Mouse (Mus musculus): ENCODE data around the gene Prickle1.

Gene Prickle1

DNA sequence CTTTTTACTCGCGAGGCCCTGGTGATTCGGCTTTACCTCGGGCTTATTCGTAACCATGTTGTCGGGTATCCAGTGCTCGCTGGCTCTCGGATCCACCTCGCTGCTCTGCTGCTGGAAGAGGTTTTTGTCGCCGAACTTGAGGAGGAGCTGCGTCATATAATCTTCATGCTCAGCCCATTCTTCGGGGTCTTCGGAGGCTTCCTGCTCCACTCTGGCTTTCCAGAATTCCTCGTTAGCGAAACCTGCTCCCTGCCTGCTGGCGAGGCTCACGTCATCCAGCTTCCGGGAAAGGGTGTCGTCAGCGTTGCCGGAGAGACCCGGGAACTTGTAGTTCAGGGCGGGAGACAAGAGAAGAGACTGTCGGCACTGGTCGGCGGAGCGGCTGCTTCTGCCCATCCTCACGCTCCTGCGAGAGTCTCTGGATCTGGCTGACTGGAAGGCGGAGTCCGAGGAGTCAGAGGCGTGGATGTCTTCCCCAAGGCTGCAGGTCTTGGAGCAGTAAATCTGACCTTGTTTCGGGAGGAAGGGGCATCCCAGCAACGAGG lies 92.4 kb downstream of the Prickle1 start:
- DNase-seq (ENCODE audit: low spot score): no peak

DNA sequence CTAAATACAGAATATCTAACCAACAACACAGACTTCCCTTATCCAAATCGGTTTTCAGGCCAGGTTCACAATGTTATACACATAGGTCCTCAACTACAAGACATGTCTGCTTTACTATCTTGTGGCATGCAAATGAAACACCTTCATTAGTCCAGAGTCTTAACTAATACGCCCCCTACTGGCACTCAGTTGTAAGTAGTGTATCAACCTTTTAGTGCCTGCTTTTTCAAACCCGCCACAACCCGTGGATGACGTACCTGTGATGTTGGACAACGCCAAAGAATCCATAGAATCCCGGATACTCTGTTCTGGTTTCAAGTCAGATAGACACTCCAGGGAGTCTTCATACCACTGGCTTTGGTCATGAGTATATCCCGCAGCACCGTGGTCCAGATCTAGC lies 93.0 kb downstream of the Prickle1 start:
- no peak for DNase-seq (ENCODE audit: low spot score)

DNA sequence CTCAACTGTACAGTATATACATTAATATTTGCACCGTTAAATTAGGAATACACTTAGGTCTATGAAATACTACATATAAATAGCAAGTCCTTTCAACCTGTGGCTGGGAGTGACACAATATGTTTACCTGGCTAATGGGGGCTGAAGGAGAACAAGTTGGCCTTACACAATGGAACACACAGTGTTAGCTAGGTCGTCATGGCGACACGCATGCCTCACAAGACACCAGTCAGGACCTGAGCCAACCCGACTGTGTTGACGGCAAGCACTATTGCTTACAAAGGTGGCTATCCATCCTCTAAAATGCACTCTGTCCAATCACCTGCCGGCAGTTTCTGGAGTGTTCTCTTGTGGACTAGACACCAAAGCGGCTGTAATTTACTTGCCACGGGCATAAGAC lies 95.8 kb downstream of the Prickle1 start:
- DNase-seq (ENCODE audit: low spot score): no peak

DNA sequence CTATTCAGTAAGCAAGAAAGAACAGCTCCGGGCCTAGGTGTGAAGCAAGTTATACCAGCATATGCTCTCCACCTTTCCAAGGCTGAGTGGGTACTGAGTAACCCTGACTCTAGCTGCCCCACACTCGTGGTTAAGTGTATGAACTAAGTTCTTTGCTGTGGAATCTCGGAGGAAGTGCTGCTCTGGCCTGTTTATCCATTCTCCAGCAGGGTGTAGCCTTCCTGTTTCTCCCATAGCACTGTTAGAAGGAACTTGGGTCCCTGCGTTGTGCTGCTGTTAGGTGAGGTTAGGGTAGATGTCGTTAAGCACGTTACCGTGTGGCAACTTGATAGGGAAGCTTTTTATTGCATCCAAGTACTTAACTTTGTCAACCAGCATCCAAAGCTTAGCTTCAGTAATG lies 101.0 kb downstream of the Prickle1 start:
- no peak for DNase-seq (ENCODE audit: low spot score)

DNA sequence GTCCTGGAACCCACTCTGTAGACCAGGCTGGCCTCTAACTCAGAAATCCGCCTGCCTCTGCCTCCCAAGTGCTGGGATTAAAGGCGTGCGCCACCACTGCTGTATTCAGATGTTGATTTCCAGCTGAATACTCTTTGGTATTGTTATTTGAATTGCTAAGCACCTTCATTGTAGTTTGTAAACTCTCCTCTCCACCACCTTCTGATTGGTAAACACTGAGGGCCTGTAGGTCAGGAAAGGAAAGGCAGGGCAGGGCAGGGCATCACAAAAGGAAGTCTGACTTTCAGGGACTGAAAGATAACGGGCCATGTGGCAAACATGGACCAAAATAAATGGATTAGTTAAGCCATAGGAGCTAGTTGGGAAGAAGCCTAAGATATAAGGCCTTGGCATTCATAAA lies 106.1 kb downstream of the Prickle1 start:
- DNase-seq (ENCODE audit: low spot score): no peak

DNA sequence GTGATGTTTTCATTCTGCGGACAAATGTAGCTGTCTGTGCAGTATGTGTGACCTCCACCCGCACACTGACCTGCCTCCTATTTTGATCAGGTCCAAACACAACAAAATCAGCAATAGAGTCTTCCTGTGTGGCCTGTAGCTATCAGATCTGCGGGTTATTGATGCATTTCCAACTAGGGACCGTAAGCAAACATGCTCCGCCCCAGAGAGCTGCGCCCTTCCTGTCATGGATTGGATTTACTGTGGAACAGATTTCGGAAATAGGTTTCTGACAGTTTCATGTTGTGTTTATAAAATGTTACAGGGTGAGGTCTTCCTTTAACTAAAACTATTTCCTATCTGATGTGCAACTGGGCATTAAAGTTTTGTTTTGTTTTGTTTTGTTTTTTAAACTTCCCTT lies 109.6 kb downstream of the Prickle1 start:
- DNase-seq (ENCODE audit: low spot score): no peak

DNA sequence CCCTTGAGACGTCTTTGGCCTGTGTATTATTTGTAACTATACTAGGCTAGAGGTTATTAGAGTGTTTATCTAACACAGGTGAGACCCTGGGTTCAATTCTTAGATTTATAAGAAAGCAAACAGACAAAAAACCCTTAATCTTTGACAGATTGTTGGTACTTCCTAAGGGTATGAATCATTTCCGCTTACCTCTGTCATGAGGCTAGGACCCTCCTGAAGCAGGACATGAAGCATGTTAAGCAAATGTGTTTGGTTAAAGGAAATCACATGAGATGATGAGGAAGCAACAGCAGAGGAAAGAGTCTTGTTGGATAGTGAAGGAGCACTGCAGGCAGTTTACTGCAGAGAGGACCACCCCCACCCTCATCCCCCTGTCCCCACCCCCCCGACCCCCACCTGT lies 110.4 kb downstream of the Prickle1 start:
- no peak for DNase-seq (ENCODE audit: low spot score)

DNA sequence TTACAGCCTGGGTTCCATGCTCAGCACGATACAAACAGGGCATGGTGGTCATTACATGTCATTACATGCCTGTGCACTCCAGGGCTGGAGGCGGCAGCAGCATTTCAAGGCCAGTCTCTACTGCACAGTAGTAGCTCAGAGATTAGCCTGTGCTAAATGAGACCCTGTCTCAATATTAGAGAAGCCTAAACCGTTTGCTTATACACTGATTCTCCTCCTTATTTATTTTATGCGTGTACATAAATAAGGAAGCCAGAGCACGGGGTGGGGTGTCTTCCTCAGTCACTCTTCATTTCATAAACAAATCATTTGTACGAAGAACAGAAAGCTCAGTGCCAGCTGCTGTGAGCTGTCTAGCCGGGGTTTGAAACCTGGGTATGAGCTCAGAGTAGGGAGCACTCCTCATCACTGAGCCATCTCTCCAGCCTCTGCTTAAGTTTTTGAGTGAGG lies 111.4 kb downstream of the Prickle1 start:
- DNase-seq (ENCODE audit: low spot score): no peak

DNA sequence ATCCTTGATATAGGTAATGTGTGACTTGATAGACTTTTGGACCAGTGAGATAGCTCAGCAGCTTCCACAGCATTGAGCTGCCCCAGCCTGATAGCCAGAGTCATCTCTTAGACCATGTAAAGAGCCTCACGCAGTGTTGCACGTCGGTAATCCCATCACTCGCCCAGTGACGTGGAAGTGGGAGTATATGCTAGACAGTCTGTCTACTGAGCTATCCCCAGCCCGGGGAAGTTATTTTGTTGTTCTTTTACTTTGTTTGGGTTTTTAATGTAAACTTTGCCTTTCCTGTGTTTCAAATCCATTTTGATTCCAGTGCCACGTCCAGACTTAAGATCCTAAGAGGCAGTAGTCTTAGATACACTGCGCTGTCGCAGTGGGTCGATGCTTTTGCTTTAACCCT lies 114.6 kb downstream of the Prickle1 start:
- DNase-seq (ENCODE audit: low spot score): no peak

DNA sequence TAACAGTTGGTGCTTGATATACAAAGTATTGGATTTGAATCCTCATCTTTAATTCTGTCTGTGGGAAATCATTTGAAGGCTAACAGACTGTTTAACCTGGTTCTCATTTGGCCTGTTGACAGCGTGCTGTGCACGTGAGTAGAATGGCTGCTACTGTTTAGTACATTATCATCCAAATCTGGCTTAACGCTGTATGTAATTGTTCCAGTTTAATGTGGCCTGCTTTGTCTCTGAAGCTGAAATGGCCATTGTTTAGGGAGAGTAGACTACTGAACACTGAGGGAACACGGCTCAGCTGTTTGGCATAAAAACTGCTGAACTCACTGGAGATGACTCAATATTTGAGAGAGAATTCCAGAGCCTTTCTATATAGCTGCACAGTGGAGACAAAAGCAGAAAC lies 116.2 kb downstream of the Prickle1 start:
- no peak for DNase-seq (ENCODE audit: low spot score)

DNA sequence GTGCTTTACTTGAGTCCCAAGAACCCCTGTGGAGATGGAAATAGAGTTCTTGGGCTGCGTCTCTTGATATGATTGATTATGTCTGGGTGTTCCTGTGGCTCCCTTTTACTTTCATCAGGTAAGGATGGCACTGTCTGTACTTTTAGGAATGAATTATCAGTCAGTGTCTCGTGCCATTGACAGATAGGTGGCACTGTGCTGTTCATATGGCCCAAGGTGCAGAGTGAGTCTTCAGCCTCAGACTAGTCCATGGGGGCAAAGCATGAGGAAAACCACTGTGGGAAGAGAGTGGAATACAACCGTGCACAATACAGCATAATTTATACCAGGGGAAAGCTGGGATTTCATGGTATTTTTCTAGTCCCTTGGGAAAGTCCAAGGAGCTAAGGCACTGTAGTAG lies 117.0 kb downstream of the Prickle1 start:
- no peak for DNase-seq (ENCODE audit: low spot score)

DNA sequence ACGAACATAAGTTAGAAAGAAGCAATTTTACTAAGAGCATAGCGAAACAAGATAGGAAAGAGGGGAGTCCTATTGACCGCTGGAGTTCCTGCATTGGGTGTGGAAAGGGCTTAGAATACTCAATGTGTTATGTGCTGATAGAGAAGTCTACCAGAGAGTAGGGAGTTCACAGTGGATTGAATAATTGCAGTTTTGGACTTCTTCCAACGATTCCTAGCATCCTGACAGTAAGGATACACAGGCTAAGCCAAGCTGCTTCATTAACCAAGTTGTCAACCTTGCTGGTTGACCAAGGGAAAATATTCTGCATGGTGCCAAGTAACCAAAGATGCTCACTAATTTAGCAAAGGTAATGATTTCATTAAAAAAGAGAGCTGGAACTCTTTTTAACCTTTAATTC lies 118.0 kb downstream of the Prickle1 start:
- DNase-seq (ENCODE audit: low spot score): no peak

DNA sequence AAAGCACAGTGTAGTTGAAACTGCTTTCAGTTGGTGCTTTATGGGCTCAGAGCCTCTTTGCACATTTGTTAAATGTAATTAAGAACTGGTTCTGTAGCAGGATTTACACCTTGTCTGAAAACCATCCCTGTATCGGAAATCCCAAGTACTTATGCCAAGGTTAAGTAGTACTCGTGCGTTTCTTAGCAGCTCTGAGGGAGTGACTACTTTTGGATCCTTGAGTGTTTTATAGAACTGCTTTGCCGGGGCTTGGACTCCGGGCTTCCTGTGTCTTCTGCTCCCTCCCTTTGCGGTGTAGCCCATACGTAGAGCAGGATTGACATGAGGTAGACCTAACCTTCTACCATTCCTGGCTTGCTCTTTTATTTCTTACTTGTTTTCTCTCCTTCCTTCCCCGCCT lies 120.0 kb downstream of the Prickle1 start:
- DNase-seq (ENCODE audit: low spot score): no peak

DNA sequence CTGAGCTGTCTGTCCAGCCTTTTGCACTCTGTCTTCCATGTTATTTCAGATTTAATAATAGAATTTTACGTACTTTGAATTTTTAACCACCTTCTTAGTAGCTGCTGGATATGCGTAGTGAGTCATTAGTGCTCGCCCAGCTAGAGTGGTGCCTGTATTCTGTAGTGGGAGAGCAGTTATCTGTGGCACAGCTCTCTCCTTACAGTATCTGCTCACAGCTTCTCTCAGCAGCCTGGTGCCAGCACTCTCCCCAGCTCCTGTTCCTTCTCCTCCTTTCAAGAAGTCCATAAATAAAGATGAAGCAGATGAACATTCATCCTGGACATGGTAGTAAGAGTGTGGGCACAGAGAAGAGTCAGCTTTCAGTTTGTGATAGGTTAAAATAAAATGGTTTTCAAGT lies 121.4 kb downstream of the Prickle1 start:
- no peak for DNase-seq (ENCODE audit: low spot score)

DNA sequence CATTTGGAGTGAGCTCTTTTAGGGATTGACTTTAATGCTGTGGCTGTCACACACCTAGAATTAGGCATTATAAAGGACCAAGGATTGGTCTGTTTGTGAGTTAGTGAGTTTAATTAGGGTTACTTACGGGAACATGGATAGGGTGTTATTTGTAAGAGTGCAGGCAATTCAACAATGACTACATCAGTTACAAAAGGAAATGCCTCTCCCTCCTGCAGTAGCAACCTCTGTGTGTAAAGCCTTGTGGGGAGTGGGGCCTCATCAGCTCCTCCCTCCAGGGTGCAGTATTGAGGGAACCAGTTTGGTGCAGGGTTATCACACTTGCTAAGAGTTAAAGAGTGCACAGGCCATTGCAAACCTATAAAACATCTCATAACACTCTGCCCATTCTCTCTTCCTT lies 123.6 kb downstream of the Prickle1 start:
- no peak for DNase-seq (ENCODE audit: low spot score)

DNA sequence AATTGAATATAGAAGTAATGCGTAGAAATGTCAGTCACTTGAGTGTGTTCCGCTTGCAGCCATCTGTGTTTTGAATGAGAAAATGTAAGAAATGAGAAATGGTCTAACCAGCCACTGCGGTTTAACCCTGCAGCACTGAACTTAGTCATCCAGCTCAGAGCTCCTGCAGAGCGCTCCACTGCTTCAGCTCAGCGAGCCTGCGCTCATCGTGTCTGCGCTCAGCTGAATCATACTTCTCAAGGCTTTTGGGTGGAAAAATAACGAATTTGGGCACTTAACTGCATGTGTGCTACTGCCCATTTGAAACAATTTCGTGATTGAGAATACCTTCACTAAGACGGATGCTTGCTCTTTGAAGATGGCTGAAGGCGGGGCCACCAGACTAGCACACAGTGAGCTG lies 124.0 kb downstream of the Prickle1 start:
- no peak for DNase-seq (ENCODE audit: low spot score)

DNA sequence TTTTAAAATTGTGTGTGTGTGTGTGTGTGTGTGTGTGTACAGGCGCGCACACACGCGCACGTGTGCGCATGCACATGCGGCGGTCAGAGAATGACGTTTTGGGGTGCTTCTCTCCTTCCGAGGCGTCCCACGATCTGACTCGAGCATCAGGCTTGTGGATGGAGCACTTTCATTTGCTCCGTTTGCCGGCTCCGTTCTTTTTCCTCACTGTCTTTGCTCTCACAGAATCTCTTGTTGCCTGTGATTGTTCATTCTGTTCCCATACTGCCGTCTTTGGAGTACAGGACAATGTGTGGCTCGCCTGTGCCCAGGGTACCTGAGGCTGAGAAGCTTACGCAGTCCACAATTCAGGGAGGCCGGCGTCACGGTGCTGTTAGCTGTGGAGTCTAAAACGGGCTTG lies 134.6 kb downstream of the Prickle1 start:
- no peak for DNase-seq (ENCODE audit: low spot score)

DNA sequence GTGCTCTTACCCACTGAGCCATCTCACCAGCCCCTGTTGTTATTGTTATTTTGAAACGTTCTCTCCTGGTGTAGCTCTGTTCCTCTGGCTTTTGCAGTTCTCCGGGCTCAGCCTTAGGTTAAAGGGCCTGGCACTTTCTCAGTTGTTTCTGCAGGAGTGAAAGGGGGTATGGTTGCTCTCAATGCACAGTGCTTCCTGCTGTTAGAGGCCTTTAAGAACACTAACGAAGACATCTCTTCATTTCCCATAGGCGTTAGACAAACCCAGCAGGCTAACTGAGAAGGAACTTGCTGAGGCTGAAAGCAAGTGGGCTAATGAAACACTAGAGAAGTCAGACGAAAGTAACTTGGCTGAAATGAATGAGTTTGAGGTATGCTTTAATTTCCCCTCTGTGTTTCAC lies 136.3 kb downstream of the Prickle1 start:
- DNase-seq (ENCODE audit: low spot score): no peak

DNA sequence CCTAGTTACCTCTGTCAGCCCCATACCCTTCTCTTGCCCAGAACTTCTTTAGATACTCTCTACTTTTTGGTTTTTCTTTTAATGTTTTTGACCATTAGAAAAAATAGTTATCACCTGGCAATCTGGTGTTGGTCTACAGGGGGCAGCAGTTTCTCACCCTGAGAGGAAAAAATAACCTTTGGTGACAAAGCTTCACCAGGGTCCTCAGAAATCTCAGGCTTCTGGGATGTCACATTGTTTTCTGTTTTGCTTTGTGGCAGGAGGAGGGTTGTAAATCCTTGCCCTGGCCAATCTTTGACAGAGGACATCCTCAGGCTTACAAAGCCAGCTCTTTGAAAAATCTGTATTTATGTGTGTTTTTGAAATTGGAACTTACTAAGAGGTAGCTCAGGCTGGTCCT lies 139.7 kb downstream of the Prickle1 start:
- no peak for DNase-seq (ENCODE audit: low spot score)

DNA sequence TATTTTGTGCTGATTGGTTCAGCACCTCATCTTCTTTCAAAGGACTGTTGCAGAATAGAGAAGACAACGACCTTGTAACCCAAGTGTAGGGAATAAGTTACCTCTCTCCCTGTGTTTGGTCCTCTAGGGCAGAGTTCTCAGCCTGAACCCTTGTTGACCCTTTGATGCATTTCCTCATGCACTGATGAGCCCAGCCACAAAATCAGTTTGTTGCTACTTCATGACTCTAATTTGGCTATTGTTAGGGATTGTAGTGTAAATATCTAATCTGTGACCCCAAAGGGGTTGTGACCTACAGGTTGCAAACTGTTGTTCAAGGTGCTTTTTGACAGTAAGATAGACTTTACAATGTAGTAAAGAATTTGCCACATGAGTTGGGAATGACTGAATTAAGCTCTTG lies 142.4 kb downstream of the Prickle1 start:
- no peak for DNase-seq (ENCODE audit: low spot score)

Measured in testis, postnatal 10 days (tissue).